Mouse (Mus musculus) inflammation-experienced regulatory T-cells, adult 16 weeks (primary cell): Measurements from ENCODE around the gene Paox. TPM values are rescaled to one million over a fixed set of nuclear protein-coding genes. Genes with fewer than 3 reads are reported as not detected.

ENCODE experiments used
- polyA plus RNA-seq: library from polyadenylated mRNA; unstranded; fragments of 100-300 nt; shearing (Covaris generic); gene quantifications from one replicate; pipeline ENCODE4 v1.2.1, GENCODE M21; 2017

Gene Paox
- polyA plus RNA-seq, result 3.0 TPM

DNA sequence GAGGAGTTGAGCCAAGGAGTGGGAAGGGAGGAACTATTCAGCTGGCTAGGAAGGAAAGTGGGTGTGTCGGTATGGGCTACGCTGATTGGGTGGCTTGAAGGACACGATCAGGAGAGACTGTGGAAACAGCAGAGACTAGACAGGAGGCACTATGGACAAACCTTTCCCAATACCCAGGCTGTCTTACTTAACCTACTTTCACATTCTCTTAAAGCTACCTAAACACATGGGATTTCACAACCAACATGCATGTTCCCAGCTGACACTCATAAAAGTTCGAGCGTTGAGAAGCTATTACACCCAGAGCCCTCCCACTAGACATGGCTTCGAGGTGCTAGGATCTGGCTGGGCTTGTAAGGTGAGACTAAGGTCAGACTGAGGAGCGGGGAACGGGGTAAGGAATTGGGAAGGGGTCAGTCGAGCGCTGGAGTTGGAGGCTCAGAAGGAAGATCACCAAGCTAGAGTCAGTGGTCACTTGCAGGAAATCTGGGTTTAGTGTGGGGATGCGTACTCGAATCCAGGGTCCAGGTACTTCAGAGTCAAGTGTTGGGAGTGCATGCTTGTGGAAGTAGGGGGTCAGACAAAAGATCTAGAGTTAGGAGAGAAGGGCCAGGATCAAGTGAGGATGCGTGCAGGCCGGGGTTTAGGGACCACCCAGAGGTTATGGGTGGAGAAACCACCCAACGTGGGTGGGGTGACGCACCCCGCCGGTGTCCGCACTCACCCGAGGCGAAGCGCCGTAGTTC, at the start of gene Paox:
Gene Paox (plus strand): TSS at position 217 of the 746 bp plus-strand sequence.

DNA sequence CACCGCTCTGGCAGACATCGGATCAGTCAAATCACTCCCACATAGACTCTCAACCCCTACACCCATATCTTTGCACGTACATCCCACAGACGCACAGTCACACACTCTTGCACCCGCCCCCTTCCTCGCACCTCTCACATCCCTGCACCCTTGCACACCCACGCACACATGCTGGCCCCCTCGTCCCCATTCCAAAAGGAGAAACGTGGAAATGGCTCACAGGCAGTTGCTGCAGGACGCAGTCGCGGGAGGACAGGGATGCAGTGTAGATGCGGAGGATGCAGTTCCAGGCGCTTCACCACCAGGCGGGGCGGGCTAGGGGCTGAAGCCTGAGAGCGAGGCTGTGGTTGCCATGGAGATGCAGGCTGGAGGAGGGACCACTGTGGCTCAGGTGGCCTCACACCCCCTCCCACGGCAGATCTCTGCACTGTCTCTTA, 33.3 kb upstream of the Paox start, which contains the start of gene Caly:
Gene Caly (minus strand): TSS at position 307 of the 437 bp plus-strand sequence.

DNA sequence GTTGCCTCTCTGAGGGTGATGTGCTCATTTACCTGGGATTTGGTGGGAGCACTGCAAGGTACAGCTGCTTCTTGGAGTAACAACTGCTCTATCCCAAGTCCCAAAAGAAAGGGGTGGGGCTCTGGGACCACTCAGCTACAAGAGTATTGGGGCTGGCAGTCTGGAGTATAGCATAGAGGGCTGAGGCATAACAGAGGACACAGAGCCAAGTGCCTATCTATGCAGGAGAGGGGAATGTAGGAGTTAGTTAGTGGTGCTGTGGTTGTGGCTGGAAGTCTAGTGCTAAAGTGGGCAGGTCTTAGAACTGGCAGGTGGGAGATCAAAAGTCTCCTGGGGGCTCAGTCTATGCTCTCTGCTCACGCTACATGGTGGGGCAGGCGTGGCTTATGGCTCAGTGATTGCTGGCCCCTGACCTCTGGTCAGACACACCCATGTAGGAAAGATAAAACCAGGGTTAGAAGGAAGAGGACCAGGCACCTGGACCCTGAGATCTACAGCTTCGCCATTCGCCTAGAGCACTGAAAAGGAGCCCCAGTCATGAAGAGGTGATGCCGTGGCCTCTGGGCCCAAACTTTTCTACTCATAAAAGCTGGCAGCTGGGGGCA, 22.6 kb upstream of the Paox start, which contains the start of gene Prap1:
Gene Prap1 (plus strand): TSS at position 472 of the 605 bp plus-strand sequence.

DNA sequence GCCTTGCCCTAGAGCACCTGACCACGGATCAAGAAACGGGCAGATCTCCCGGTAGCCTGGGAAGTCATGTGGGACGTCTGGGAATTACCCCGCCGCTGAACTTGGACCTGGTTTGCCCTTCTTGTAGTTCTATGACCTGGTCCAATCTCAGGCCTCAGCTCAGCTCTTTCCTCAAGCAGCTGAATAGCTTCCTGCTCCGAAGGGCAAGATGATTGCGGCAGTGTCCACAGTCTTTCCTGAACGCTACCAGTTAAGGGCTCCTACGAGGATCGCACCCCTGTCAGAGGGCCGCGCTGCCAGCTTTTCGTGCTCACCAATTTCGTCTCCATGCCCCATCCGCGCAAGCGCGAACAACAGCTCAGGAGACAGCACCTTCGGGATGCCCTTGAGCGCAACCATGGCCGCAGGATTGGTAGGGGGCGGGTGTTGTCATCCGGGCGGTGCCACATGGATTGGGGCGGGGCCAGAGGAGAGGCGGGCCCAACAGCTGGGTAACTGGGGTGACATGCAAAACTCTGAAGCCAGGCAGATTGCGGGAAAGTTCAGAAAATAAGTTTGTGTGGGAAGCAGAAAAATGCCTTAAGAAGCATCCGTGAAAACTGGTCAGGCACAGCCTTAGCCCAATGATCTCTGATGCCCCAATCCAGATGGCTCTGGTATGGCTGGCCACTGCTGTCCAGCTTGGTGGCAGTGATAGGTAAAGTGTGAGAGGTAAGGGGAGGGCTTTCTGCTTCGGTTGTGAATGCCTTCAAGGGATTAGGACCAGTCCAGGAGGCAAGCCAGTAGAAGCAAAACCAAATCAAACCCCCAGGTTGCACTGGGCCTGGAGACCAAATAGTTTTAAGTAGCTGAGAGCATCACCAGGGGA, 13.4 kb upstream of the Paox start, which contains the start of gene Fuom:
Gene Fuom (minus strand): TSS at position 449 of the 868 bp plus-strand sequence.

DNA sequence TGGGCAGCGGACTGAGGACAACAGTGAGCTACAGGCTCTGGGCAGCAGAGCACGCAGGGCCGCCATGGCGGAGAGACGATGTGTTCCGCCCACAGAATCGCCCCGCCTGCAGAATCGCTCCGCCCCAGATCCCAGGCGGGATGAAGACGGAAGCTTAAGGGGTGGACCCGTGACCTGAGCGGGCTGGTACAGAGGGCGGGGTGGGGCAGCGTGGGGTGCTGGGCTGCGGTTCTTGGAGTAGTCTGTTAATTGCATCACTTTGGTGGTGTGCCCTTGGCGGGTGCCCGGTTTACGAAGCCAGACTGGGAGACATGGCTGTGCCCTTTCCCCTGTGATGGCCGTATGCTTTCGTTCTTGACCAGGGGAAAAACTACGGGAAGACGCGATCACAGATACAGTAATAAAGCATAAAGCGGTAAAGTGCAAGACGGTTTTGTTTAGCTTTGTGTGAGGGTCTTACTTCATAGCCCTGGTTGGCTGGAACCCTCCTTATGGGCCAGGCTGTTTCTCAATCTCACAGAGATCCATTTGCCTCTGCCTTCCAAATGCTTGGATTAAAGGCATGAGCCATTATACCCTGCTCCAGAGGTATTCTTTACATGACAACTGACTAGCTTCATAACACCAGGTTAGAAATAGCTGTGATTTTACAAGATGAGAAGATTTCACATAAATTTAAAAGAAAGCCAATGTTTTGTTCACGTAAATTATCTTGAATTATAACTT, 893 bp downstream of the Paox start, which contains the start of gene Echs1:
Gene Echs1 (minus strand): TSS at position 148 of the 726 bp plus-strand sequence.

DNA sequence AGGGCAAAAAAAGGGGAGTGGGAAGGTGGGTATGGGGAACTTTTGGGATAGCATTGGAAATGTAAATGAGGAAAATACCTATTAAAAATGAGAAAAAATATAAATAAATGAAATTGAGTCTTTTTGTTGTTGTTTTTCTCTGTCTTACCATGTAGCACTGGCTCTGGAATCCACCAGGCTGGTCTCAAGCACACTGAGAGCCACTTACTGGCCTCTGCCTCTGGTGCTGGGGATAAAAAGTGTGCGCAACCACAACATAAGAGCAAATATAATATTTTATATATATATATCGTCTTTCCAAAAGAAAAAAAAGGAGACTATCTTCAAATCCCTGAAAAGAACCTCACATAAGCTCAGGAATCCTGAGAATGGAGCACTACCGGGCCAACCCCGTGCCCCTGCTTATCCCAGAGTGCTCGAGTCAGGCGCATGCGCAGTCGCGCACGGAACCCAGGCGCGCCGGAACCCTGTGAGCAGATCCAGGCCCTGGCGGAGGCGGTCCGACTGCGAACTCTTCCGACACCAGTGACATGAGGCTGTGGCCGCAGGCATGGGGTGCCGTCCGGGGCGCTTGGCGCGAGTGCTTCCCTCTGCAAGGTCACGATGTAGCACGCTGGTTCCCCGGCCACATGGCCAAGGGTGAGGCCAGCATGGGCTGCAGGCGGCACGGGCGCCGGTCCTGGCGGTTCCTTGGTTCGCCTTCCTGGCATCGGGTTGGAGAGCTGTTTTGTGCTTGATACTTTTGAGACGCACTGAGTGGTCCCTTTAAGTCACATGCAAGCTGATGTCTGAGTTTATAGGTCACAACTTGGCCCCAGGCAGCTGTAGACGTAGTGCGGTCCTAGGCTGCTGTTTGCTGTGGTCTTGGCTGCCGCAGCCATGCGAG, 21.8 kb downstream of the Paox start, which contains the start of gene Mtg1:
Gene Mtg1 (plus strand): TSS at position 430 of the 886 bp plus-strand sequence.

DNA sequence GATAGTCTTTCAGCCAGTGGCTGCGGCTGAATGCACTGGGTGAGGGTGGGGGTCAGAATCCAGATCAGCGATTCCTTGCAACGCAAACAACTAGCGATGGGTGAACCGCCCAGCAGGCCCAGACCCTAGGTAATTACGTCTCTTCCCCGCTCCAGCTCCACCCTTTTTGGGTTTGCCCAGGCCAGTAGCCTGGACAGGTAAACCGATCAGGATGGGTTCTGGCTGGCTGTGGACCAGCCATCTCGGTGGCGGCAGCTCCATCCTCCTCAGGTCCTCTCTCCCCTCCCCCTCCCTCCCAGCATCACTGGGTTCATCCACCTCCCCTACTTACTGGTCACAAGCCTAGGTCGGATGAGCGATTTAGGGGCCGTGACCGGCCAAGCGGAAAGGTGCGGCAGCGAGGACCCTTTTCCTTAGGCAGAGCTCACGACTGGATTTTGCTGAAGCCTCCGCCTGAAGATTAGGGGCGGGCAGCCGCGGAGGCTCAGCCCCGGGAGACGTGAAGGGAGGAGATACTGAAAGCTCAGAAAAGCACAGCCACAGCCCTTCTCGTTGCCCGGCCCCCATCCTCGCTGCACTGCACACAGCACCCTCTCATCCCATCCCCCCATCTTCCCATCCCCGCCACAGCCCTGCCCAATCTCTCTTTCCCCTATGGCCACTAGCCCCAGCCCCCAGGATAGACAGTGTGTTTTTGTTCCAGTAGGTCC, 38.8 kb downstream of the Paox start, which contains the start of gene Sprn:
Gene Sprn (minus strand): TSS at position 660 of the 710 bp plus-strand sequence.

DNA sequence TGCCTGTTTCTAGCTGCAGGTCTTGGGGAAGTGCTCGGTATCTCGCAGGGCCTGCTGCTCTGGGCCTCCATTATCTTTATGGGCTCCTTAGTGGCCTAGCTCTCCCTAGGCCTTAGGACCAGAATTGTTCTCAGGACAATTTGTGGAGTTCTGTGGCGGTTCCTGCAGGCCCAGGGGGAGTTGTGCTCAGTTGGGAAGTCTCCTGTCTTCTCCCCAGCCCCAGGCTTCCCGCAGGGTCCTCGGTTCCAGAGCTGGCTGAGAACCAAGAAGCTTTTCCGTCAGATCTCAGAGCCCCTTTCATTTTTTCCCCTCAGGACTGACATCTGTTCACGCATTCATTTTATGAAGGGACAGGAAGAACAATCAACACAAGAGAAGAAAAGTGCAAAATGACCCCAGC, 49.1 kb downstream of the Paox start, which contains the start of gene Olfr522:
Gene Olfr522 (minus strand): TSS at position 101 of the 400 bp plus-strand sequence.

DNA sequence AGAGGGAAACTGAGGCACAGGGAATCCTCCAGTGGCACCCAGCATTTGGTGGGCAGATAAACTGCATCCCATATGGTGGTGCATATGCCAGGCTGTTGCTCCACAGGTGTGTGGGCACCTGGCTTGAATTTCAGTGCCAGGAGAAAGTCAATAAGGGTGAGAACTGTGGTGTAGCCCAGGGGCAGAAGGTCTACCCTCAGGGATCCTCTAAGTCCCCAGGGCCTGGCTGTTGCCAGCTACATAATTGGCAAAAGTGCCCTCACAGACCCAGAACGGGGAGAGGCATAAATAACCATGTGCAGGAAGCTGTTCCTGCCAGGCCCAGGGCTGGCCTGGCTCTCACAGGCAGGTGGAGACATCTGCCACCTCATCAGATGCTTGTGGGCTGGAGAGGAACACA, 57.3 kb downstream of the Paox start, which contains the start of gene Olfr523:
Gene Olfr523 (plus strand): TSS at position 282 of the 400 bp plus-strand sequence.

Other genes with a start within 250 kb of the Paox start
- 0.72 TPM for gene Kndc1, start 221.1 kb upstream of the Paox start, polyA plus RNA-seq
- 7.0 TPM for gene Utf1, start 172.0 kb upstream of the Paox start, polyA plus RNA-seq
- 0.40 TPM for gene 6430531B16Rik, start 137.0 kb upstream of the Paox start, polyA plus RNA-seq
- gene Adam8, start 123.2 kb upstream of the Paox start, polyA plus RNA-seq, result 21.5 TPM
- gene Zfp511, start 79.4 kb upstream of the Paox start, polyA plus RNA-seq, result 58.5 TPM
- gene Tubgcp2, start 79.1 kb upstream of the Paox start, polyA plus RNA-seq, result 46.5 TPM
- gene Msx3, start 66.7 kb upstream of the Paox start, polyA plus RNA-seq, result not detected
- gene Caly, start 33.3 kb upstream of the Paox start, polyA plus RNA-seq, result not detected
- gene Prap1, start 22.4 kb upstream of the Paox start, polyA plus RNA-seq, result not detected
- 13.4 TPM for gene Fuom, start 13.4 kb upstream of the Paox start, polyA plus RNA-seq
- 64.7 TPM for gene Echs1, start 677 bp downstream of the Paox start, polyA plus RNA-seq
- 33.7 TPM for gene Mtg1, start 21.8 kb downstream of the Paox start, polyA plus RNA-seq
- gene Sprn, start 39.1 kb downstream of the Paox start, polyA plus RNA-seq, result not detected
- gene Olfr522, start 49.0 kb downstream of the Paox start, polyA plus RNA-seq, result not detected
- not detected for gene Olfr523, start 57.4 kb downstream of the Paox start, polyA plus RNA-seq
- not detected for gene Olfr524, start 90.2 kb downstream of the Paox start, polyA plus RNA-seq
- gene Cd163l1, start 102.5 kb downstream of the Paox start, polyA plus RNA-seq, result 0.12 TPM
- 0.49 TPM for gene 5830411N06Rik, start 131.5 kb downstream of the Paox start, polyA plus RNA-seq
- gene Olfr525, start 205.1 kb downstream of the Paox start, polyA plus RNA-seq, result 0.06 TPM
- not detected for gene Olfr527, start 218.2 kb downstream of the Paox start, polyA plus RNA-seq
- 0.20 TPM for gene Olfr60, start 245.9 kb downstream of the Paox start, polyA plus RNA-seq